Mouse (Mus musculus) v-Abl transformed pro-B cells (cell line): ENCODE data around the gene Zdhhc5.

Experiments
- in situ Hi-C, 2 experiments: fragments of 400-800 bp; cut with MboI; formaldehyde crosslinking; loops; one replicate each; pipeline ENCODE4 v1.15.1; 2025; ENCODE audit not compliant: unreplicated experiment in 2 of 2

The Zdhhc5 gene

GRCm38 (mm10) chr2:84662866-84663265 lies 52.1 kb downstream of the Zdhhc5 start:
- in situ Hi-C loops, result loop anchor here (5.0 to 10.0 kb wide), 4 partner anchors 46 to 211 kb away; no protein-coding TSS in a partner anchor

- in situ Hi-C loops, result loop anchor here (5.0 to 10.0 kb wide), 4 partner anchors 43 to 208 kb away; no protein-coding TSS in a partner anchor
These were observed 54.7 kb downstream of the Zdhhc5 start for GRCm38 (mm10) chr2:84660253-84660652.

GRCm38 (mm10) chr2:84658806-84659205 lies 56.2 kb downstream of the Zdhhc5 start, which contains the start of gene Btbd18:
Gene Btbd18 (plus strand): TSS chr2:84659079.
- in situ Hi-C loops, result no loop called here

- in situ Hi-C loops, result no loop called here
These were observed 59.1 kb downstream of the Zdhhc5 start for GRCm38 (mm10) chr2:84655864-84656263.

- in situ Hi-C loops, result no loop called here
These were observed 61.6 kb downstream of the Zdhhc5 start for GRCm38 (mm10) chr2:84653354-84653753.

- in situ Hi-C loops, result no loop called here
These were observed 64.3 kb downstream of the Zdhhc5 start, which contains the start of gene Ctnnd1 for GRCm38 (mm10) chr2:84650464-84651195. Gene Ctnnd1 (minus strand): TSS chr2:84650765.

GRCm38 (mm10) chr2:84649674-84650073 lies 65.3 kb downstream of the Zdhhc5 start:
- in situ Hi-C loops, result no loop called here

- in situ Hi-C loops, result no loop called here
These were observed 66.6 kb downstream of the Zdhhc5 start for GRCm38 (mm10) chr2:84648369-84648768.

GRCm38 (mm10) chr2:84647051-84647568 lies 67.9 kb downstream of the Zdhhc5 start:
- in situ Hi-C loops, result no loop called here

GRCm38 (mm10) chr2:84646138-84646537 lies 68.8 kb downstream of the Zdhhc5 start:
- in situ Hi-C loops, result no loop called here

- in situ Hi-C loops, result no loop called here
These were observed 74.1 kb downstream of the Zdhhc5 start for GRCm38 (mm10) chr2:84640833-84641232.

GRCm38 (mm10) chr2:84638428-84639220 lies 76.4 kb downstream of the Zdhhc5 start:
- in situ Hi-C loops, result no loop called here
